Mouse (Mus musculus) right cerebral cortex, postnatal 4 days (tissue): ENCODE data around the gene Gfpt2.
A peak's percentile ranks its signal among the peaks of the same experiment; 100 is the strongest.
"Not testable (repeated sequence)": the region's sequence is repeated elsewhere in the genome, so short reads cannot be mapped to it uniquely, and the experiment has no call there.

ENCODE experiments used
- DNase-seq: peaks from one replicate; pipeline ENCODE4 v3.0.0-alpha.2; 2022

Gene Gfpt2

GRCm38 (mm10) chr11:49793619-49794341, at the start of gene Gfpt2:
Gene Gfpt2, plus strand, starts transcription at chr11:49794178.
- peak; percentile 75 for DNase-seq

DNA sequence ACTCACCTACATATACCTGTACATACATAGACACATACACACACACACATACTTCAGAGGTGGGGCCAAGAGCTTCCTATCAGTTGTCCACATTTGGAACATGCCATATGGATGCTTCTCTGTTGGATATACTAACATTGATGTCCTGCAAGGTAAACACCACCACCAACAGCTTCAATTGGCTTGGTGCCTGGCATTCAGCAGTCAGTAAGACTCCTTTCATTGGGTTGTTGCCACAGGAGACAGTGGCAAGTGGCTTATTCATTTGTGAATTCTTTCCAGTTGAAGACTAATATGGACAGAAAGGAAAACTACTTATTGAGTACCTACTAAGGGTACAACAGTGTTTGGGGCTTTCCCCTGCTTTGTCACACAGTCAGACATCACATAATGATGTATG, 49.0 kb upstream of the Gfpt2 start:
- no peak for DNase-seq

DNA sequence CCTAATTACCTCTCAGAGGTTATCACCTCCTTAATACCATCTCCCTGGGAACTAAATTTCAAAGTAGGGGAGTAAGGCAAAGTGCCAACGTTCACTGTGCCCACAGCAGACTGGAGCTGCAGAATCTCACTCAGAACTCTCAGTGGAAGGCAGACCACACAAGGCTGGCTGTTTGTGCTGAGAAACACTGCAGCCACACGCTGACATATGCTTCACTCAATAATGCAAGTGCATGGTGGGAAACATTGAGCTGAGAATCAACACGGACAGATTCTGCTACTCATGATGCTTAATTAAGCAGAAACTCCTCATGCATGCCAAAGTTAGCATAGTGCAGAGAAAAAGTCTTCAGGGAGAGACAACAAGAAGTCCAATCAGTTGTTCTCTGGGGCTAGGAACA, 48.1 kb upstream of the Gfpt2 start:
- DNase-seq: no peak

GRCm38 (mm10) chr11:49746756-49747155, 47.2 kb upstream of the Gfpt2 start:
- DNase-seq: no peak

- DNase-seq: no peak
These were observed 38.9 kb upstream of the Gfpt2 start for GRCm38 (mm10) chr11:49754958-49755665.

- no peak for DNase-seq
These were observed 35.9 kb upstream of the Gfpt2 start for GRCm38 (mm10) chr11:49758096-49758495.

DNA sequence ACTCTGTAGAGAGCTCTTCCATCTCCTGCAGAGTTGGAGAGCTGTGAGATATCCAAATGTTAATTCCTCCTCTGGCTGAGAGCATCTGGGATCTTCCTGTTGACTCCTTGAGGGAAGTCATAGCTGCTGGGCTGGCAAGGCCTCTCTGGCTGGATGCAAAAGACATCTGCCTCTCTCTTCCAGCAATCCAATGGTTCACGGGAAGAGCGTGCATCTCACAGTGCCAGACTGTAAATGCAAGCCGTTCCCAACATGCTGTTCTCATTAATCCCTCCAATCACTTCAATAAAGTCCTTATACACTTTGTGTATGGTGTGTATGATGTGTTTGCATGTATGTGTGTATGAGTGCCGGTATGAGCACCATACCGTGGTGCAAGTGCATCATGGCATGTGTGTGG, 32.8 kb upstream of the Gfpt2 start:
- DNase-seq: no peak

DNA sequence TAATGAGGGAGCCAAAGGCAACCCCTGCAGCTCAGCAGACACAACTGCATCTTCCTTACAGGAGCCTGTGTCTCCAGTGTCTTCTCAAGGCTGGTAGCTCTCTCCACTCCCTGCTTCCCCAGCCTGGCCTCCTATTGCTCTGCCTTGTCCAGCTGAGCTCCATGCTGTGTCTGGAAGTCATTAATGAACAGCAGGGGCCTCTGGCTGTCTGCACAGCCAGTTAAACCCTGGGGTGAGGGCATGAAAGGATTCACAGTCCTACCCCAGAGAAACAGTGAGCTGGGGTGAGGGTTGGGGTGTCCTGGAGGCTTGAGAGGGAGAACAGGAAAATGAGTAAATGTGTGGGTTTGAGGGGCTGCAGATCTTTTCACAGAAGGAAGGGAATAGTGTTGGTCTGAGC, 30.4 kb upstream of the Gfpt2 start:
- no peak for DNase-seq

- no peak for DNase-seq
These were observed 30.0 kb upstream of the Gfpt2 start for GRCm38 (mm10) chr11:49764023-49764422.

GRCm38 (mm10) chr11:49764639-49765299, 29.2 kb upstream of the Gfpt2 start:
- DNase-seq: no peak

GRCm38 (mm10) chr11:49765377-49766136, 28.4 kb upstream of the Gfpt2 start:
- no peak for DNase-seq

DNA sequence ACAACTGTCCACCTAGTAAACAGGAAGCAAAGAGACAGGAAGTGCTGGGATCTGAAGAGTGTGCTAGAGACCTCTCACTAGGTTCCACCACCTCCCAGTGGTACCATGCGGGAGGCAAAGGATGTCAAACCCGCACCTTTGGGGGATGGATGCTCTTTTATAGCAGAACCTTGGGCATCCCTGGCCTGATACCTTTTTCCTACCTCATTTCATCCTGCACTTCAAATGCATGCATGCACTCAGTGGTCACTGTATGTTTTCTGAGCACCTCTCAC, 27.9 kb upstream of the Gfpt2 start:
- no peak for DNase-seq

DNA sequence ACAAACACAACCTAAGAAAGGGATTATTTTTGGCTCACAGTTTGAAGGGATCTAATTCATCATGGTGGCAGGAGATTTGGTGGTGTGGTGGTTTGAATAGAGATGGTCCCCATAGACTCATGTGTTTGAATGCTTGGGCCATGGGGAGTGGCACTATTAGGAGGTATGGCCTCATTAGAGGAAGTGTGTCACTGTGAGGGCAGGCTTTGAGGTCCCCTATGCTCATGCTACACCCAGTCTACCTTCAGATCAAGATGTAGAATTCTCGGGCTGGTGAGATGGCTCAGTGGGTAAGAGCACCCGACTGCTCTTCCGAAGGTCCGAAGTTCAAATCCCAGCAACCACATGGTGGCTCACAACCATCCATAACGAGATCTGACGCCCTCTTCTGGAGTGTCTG, 26.5 kb upstream of the Gfpt2 start:
- not testable (repeated sequence) for DNase-seq

GRCm38 (mm10) chr11:49768781-49769180, 25.2 kb upstream of the Gfpt2 start:
- no peak for DNase-seq

GRCm38 (mm10) chr11:49770676-49771550, 23.1 kb upstream of the Gfpt2 start:
- no peak for DNase-seq

DNA sequence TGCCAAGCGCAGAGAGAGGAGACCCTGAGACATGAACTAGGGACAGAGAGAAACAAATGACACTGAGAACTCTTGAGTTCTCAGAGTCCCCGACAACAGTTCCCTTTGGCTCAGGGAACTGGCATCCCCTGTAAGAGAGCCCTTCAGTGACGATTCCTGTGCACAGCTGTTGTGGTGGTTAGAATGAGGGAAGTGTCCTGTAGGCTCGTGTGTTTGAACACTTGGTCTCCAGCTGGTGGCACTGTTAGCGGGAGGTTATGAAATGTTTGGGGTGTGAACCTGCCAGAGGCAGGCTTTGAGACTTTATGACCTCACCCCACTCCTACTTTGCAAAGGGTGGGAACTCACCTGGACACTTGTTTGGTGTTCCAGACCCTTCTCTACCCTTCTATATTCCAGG, 21.7 kb upstream of the Gfpt2 start:
- DNase-seq: no peak

- no peak for DNase-seq
These were observed 19.1 kb upstream of the Gfpt2 start for GRCm38 (mm10) chr11:49774894-49775293.

- no peak for DNase-seq
These were observed 15.1 kb upstream of the Gfpt2 start for GRCm38 (mm10) chr11:49778844-49779243.

DNA sequence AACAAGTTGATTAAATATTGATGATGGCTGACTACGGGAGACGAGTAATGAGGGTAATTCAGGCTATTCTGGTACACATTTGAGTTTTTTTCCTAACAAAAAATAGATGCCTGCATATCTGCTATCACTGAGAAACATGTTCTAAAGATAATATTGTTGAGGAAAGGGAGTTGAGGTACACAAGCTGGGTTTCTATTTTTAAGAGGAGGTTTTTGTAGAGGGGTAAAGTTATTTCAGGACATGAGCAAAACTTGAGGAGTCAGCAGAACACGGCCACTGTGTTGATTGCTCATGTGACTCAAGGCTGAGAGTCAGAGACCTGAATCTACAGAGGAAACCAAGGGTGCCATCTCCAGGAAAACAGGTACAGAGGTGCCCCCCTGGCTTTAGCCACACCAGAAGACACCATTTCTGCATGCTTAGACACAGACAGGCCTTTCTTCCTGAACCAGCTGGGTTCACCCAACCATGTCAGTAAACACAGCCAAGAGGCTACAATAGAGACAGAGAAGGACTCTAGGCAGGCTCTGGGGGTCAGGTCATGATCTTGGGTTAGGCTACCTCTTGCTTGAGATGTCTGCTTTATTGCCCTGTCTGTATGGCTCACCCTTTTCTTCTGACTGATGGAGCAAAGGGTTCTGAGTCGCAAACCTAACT, 13.7 kb upstream of the Gfpt2 start:
- DNase-seq: no peak

- no peak for DNase-seq
These were observed 12.1 kb upstream of the Gfpt2 start for GRCm38 (mm10) chr11:49781833-49782399.

DNA sequence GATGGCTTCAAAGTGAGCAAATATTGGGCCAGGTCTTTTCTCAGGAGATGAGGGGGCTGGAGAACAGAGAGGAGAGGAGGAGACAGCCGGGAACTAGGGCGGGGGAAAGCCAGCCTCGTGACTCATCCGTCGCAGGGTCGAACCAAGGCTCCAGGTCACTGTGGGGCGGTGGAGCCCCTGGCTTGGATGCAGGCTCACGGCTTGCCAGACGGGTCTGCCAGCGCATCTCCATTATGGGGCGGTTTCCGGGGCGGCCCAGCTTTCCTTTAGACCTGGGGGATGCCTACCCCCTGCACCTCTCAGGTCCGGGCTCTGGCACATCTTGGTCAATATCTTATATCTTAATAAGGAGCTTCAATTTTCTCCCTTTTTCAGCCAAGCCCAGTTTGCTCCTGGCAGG, 847 bp upstream of the Gfpt2 start:
- peak; percentile 8 for DNase-seq
